In genomic region chr8:66450691-66451090, GRCm38 (mm10) we compare ENCODE assay signal across 8 mouse cellular contexts. TPM values are rescaled to one million over a fixed set of nuclear protein-coding genes. Genes with fewer than 3 reads are reported as not detected.
DNase-seq lines count a peak whose midpoint lies in the region; ATAC-seq and TF ChIP-seq lines count a peak whose summit lies in the region.

No protein-coding gene starts in this region.

- TF ChIP-seq POLR2A in liver, adult 2 months (IDR thresholded peaks at IDR 0.05; ENCODE audit: extremely low read depth, insufficient read depth, low read length) = no peak

- DNase-seq in adrenal gland, adult (ENCODE audit: inconsistent age in 2 of 2, low spot score in 1 of 2) = peak; percentile 15 to 76
- no peak for DNase-seq in adrenal gland, adult 8-10 months
- DNase-seq in liver, adult 2 months (ENCODE audit: extremely low read depth, low read depth, low spot score) = peak; percentile 19
- no peak for DNase-seq in liver, embryonic 11.5 days (ENCODE audit: low spot score)
- peak; percentile 51 for DNase-seq in adrenal gland, postnatal 10 days
- DNase-seq in embryonic facial prominence, embryonic 11.5 days (ENCODE audit: low spot score) = peak; percentile 50
- DNase-seq in layer of hippocampus, postnatal 36 days = peak; percentile 32 to 51
- peak; percentile 48 for DNase-seq in retina, postnatal 1 day

- H3K79me2 ChIP-seq in liver, adult 2 months (ENCODE audit: control insufficient read depth, insufficient read depth, low read length) = no peaks in the 10 kb centered on the region

- H3K4me2 ChIP-seq in liver, embryonic 11.5 days = no peak overlapping the region
- H3K4me2 ChIP-seq in embryonic facial prominence, embryonic 11.5 days (ENCODE audit: low read depth, low read length) = no peak overlapping the region

- TF ChIP-seq CTCF in liver, adult 2 months (IDR thresholded peaks at IDR 0.05; ENCODE audit: low read depth, low read length) = peak; percentile 44

- H3K4me1 ChIP-seq in liver, adult 2 months (ENCODE audit: control insufficient read depth, insufficient read depth, low read length) = no peaks in the 10 kb centered on the region
- no peaks in the 10 kb centered on the region for H3K4me1 ChIP-seq in liver, embryonic 11.5 days (replicated peaks; ENCODE audit: control insufficient read depth, insufficient read depth, low read length)
- no peaks in the 10 kb centered on the region for H3K4me1 ChIP-seq in embryonic facial prominence, embryonic 11.5 days (ENCODE audit: control insufficient read depth, insufficient read depth, low read length)

- no peak overlapping the region for H3K9ac ChIP-seq in liver, adult 2 months (ENCODE audit: low read depth, low read length)
- H3K9ac ChIP-seq in liver, embryonic 11.5 days (ENCODE audit: low read depth, low read length) = no peak overlapping the region
- H3K9ac ChIP-seq in embryonic facial prominence, embryonic 11.5 days (replicated peaks; ENCODE audit: low read length) = no peak overlapping the region

- no peaks in the 10 kb centered on the region for H3K27me3 ChIP-seq in liver, adult 2 months (ENCODE audit: control insufficient read depth, insufficient read depth, low read length)
- H3K27me3 ChIP-seq in liver, embryonic 11.5 days (replicated peaks; ENCODE audit: control insufficient read depth, insufficient read depth, low read length) = no peaks in the 10 kb centered on the region
- H3K27me3 ChIP-seq in embryonic facial prominence, embryonic 11.5 days (ENCODE audit: control insufficient read depth, insufficient read depth, low read length) = no peaks in the 10 kb centered on the region

- H3K36me3 ChIP-seq in liver, adult 2 months (ENCODE audit: control insufficient read depth, insufficient read depth, low read length) = no peaks in the 10 kb centered on the region
- no peaks in the 10 kb centered on the region for H3K36me3 ChIP-seq in liver, embryonic 11.5 days (ENCODE audit: control insufficient read depth, insufficient read depth, low read length)
- no peaks in the 10 kb centered on the region for H3K36me3 ChIP-seq in embryonic facial prominence, embryonic 11.5 days (replicated peaks; ENCODE audit: control insufficient read depth, insufficient read depth, low read depth, low read length)

- no peak overlapping the region for H3K27ac ChIP-seq in liver, adult 2 months (replicated peaks; ENCODE audit: insufficient read depth, low read depth, low read length)
- H3K27ac ChIP-seq in liver, embryonic 11.5 days (ENCODE audit: low read depth, low read length) = no peak overlapping the region
- no peak overlapping the region for H3K27ac ChIP-seq in embryonic facial prominence, embryonic 11.5 days (replicated peaks; ENCODE audit: low read depth, low read length)

- no peaks in the 10 kb centered on the region for H3K9me3 ChIP-seq in liver, embryonic 11.5 days (ENCODE audit: control insufficient read depth, low read length)
- no peaks in the 10 kb centered on the region for H3K9me3 ChIP-seq in embryonic facial prominence, embryonic 11.5 days (replicated peaks; ENCODE audit: control insufficient read depth, low read length)

- no peak for ATAC-seq in liver, embryonic 11.5 days (replicated peaks; ENCODE audit: low FRiP score)
- no peak for ATAC-seq in embryonic facial prominence, embryonic 11.5 days (replicated peaks; ENCODE audit: insufficient number of reproducible peaks, low FRiP score, low TSS enrichment, low read depth)

- no peak overlapping the region for H3K4me3 ChIP-seq in liver, adult 2 months (ENCODE audit: insufficient read depth, low read depth, low read length)
- no peak overlapping the region for H3K4me3 ChIP-seq in liver, embryonic 11.5 days (ENCODE audit: low read depth, low read length)
- H3K4me3 ChIP-seq in embryonic facial prominence, embryonic 11.5 days (ENCODE audit: low read depth, low read length) = no peak overlapping the region

- 13% methylated on average over 5 of the region's 5 CpGs for WGBS in liver, adult 2 months
- WGBS in liver, embryonic 11.5 days = 19% methylated on average over 5 of the region's 5 CpGs
- WGBS in embryonic facial prominence, embryonic 11.5 days = 28% methylated on average over 5 of the region's 5 CpGs

RNA-seq across cellular contexts. Expression of gene Tma16, which starts 35.6 kb away (rescaled TPM):
- total RNA-seq in adrenal gland, adult 8-10 months (2022) = 1 to 10 TPM; 6.0 to 8.4 (median 7.2) TPM
- 2.9 and 3.4 TPM in 2 replicates for total RNA-seq in liver, adult 2 months (2014; rRNA removed)
- polyA plus RNA-seq in liver, adult 2 months (2012; rRNA removed) = 0.55 and 1.5 TPM in 2 replicates
- 19.5 and 20.9 TPM in 2 replicates for polyA plus RNA-seq in liver, embryonic 11.5 days (2014; fragmentation: Nextera tagmentation; extraction: Ambion mirVana)
- total RNA-seq in adrenal gland, postnatal 10 days (2021) = 1 to 10 TPM; 7.4 to 8.5 TPM
- 16.3 and 17.3 TPM in 2 replicates for polyA plus RNA-seq in embryonic facial prominence, embryonic 11.5 days (2014; fragmentation: Nextera tagmentation; extraction: Ambion mirVana)
- total RNA-seq in layer of hippocampus, postnatal 36 days (2021) = 10 to 100 TPM; 10.2 to 10.8 TPM

Comparison
In these comparisons a context has a peak if more than half of its experiments do, and no peak if none do; other contexts are left out.
1. DNase-seq: peak in adrenal gland, adult (2 of 2), liver, adult 2 months (single experiment), adrenal gland, postnatal 10 days (single experiment), embryonic facial prominence, embryonic 11.5 days (single experiment), layer of hippocampus, postnatal 36 days (2 of 2) and retina, postnatal 1 day (single experiment); none in adrenal gland, adult 8-10 months (single experiment) and liver, embryonic 11.5 days (single experiment).